Mouse (Mus musculus): Measurements from ENCODE around the gene Hspb7.
A peak's percentile ranks its signal among the peaks of the same experiment; 100 is the strongest.

Gene Hspb7

DNA sequence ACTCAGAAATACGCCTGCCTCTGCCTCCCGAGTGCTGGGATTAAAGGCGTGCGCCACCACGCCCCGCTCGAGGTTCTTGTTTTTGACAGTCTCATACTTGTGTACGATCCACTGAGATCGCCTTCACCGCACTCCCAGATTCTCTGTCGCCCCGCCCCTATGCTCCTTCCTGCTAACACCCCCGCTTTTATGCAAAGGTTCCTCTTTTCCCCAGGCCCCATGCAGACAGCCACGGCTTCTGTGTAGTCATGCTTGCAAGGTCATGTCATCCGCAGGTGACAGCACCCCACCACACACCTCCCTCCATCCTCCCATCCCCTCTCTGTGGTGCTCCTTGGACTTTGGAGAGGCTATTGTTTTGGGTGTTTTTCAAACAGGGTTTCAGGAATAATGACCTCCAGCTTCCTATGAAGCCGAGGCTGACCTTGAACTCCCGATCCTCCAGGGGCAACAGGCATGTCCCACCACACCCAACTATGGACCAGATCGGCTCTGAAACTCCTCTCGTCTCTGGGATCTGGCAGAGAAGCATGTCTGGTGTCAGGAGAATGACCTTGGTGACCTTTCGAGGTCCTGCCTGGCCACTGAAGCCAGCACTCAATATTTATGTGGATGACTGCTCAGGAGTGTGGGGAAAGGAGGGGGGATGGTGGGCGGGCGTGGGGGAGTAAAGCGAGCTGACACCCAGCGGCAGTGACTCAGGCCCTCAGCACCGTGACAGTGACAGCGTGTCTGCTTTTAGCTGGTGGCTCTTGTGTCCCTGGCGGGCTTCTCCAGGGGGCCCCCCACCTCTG is 984 bp upstream of the Hspb7 start:
- peak; percentile 29 to 44 for DNase-seq (ENCODE audit: low spot score in 2 of 2)

DNA sequence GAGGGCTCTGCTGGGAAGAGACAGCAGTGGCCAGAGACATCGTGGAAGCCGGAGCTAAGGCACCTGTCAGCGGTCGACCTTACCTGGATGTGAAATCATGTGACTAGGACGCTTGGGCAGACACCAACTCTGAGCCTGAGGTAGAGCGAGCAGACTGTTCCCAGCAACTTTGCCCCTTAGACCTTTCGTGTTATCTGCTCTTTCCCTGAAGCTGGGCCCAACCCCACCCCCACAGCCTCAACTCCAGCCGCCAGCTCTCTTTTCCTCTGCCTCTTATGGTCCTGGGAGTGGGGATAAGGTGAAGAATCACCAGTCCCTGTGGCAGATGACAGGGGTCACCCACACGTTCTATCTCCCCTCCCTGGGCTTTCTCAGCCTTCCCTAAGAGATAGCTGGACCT is 307 bp downstream of the Hspb7 start:
- no peak for DNase-seq (ENCODE audit: low spot score in 2 of 2)

GRCm38 (mm10) chr4:141421423-141421822 is 844 bp downstream of the Hspb7 start:
- no peak for DNase-seq (ENCODE audit: low spot score in 2 of 2)

DNA sequence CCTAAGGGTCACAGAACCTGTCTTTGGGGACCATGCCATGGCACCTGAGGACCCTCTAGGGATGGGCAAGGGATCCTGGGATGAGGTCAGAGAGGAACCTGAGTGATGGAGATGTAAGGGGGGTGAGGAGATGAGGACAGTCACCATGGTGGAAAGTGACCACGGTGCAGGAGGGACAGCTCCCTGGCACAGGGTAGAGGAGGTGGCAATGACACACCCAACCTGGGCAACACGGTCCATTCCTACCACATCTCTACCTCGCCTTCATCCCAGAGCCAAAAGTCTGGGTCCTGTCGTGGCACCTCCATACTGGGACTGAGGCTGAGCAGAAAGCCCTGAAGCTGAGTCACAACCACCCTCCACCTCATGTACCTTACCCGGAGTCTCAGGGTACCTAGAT is 2.3 kb downstream of the Hspb7 start:
- DNase-seq (ENCODE audit: low spot score in 2 of 2), result no peak

- DNase-seq (ENCODE audit: low spot score in 2 of 2), result no peak
Observed at GRCm38 (mm10) chr4:141423288-141423687, 2.7 kb downstream of the Hspb7 start.

- DNase-seq (ENCODE audit: low spot score in 2 of 2), result no peak
Observed at GRCm38 (mm10) chr4:141423691-141424431, 3.3 kb downstream of the Hspb7 start.

- DNase-seq (ENCODE audit: low spot score in 2 of 2), result peak; percentile 79 to 80
Observed at GRCm38 (mm10) chr4:141425484-141426479, 5.2 kb downstream of the Hspb7 start.

- DNase-seq (ENCODE audit: low spot score in 2 of 2), result no peak
Observed at GRCm38 (mm10) chr4:141426796-141427745, 6.5 kb downstream of the Hspb7 start.

DNA sequence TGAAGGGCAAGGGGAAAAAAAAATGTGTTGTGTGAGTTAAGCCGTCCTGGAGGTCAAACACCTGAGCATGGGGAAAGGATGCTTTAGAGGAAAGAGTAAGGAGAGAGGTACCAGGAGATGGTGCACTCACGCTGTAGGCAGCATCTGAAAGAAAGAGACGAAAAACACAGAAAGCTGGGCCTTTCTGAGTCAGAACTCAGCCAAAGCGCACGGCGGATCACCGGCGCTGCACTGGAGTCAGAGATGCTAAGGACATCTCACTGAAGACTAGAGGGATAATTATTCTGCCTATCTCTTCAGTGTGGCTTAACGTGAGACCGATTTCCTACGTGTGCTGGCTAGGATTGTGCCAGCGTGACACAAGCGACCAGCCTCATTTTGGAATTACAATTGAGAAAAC is 7.3 kb downstream of the Hspb7 start:
- DNase-seq (ENCODE audit: low spot score in 2 of 2), result no peak

- DNase-seq (ENCODE audit: low spot score in 2 of 2), result no peak
Observed at GRCm38 (mm10) chr4:141429381-141429780, 8.8 kb downstream of the Hspb7 start.

DNA sequence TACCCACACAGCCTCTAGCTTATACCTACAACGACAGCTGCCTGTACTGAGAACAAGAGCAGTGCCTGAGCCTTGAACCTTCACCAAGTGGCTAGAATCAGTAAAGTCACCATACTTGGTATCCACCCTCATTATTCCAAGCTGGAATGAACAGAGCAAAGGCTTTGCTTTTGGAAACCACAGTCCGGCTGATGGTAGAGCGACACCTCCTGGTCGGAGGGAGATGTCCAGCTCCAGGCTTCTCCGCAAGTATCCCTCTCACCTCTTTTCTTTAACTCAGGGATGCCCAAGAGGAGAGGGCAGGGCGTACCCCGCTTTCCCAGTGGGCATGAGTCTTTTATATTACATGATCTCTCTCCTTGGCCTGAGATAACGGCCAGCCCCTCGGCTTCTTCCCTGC is 9.3 kb downstream of the Hspb7 start:
- DNase-seq (ENCODE audit: low spot score in 2 of 2), result peak in 1 of 2 experiments; percentile 39

DNA sequence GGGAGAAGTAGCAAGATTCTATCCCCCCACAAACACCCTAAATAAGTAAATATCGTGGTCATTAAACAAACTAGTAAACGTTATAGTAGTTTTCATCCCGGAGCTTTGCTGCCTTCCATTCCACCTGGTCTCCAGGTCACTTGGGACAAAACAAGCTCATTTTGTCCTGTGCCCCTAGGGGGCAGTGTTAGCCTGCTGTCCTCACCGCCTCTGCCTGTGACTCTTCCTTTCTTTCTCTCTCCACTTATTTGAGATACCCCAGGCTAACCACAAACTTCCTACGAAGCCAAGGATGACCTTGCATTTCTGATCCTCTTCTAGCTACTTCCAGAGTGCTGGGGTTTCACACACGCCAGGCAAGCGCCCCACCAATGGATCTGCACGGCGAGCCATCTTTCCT is 10.4 kb downstream of the Hspb7 start:
- peak; percentile 68 to 75 for DNase-seq (ENCODE audit: low spot score in 2 of 2)

- DNase-seq (ENCODE audit: low spot score in 2 of 2), result no peak
Observed at GRCm38 (mm10) chr4:141432666-141433065, 12.1 kb downstream of the Hspb7 start.

DNA sequence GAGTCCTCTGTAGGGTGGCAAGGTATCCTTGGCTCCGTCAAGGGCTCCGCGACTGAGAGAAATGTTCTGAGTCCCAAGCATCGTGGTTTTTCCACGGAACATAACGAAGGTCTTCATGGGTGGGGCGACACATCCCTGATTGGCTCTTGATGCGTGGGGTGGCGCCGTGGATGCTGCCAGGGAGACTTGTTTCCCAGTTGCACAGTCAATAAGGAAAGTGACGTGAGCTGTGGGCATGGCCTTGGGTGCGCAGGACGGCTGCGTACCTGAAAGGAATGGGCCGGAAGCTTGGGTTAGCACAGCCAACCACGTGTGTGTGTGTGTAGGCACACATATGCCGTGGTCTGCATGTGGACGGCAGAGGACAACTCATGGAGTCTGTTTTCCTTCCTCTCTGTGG is 12.6 kb downstream of the Hspb7 start:
- no peak for DNase-seq (ENCODE audit: low spot score in 2 of 2)

DNA sequence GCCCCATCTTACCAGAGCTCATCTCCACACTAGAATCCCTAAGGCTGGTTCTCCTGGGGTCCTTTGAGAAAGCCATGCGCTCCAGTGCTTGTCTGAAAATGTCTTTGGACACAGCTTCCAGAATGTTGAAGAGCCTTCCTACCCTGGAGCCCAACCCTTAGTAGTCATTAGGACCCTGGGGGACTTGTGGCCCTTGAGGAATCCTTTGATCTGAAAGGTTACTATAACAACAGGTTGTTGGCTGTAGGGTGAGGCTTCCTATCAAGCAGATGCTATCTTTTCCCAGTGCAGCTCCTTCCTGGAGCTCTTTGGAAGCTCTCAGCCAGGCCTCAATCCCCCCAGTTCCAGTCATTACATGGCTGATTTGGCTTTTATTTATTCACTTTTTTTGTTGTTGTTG is 15.4 kb downstream of the Hspb7 start, which contains the start of gene Srarp:
Gene Srarp (minus strand): TSS at position 132 of the 400 bp plus-strand sequence.
- DNase-seq (ENCODE audit: low spot score in 2 of 2), result no peak

GRCm38 (mm10) chr4:141439083-141439803 is 18.7 kb downstream of the Hspb7 start:
- no peak for DNase-seq (ENCODE audit: low spot score in 2 of 2)

DNA sequence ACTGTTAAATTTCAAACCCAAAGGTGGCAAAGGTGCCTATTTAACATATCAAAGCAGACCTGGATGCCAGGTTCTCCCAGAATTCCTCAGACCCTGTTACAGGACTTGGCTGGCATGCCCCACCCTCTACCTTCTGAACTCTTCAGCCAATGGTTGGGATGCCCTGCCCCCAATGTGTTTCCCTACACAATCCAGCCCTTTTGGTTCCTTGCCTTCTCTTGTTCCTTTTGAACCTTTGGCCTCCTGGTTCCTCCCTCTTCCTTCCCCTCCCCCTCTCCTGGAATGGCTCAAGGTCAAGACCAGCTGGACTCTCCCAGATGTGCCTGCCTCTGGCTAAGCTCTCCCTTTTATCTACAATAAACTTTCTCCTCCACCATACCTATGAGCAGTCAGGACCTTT is 20.3 kb downstream of the Hspb7 start:
- no peak for DNase-seq (ENCODE audit: low spot score in 2 of 2)

- no peak for DNase-seq (ENCODE audit: low spot score in 2 of 2)
Observed at GRCm38 (mm10) chr4:141443641-141444429, 23.3 kb downstream of the Hspb7 start.

Measured in right cerebral cortex, adult 2 months (tissue).